Mouse (Mus musculus): ENCODE results near the gene Mical2.

GRCm38 (mm10) chr7:112376611-112377010 lies 151.0 kb downstream of the Mical2 start:
- TF ChIP-seq JUN (IDR thresholded peaks at IDR 0.05; ENCODE audit: insufficient read depth, low read depth, low read length) (no peak), CTCF (conservative IDR thresholded peaks at IDR 0.05 in 1 of 2, IDR thresholded peaks at IDR 0.05 in 1 of 2; ENCODE audit: low read depth in 2 of 2, low read length in 2 of 2) (no peak), ZNF384 (IDR thresholded peaks at IDR 0.05; ENCODE audit: low read depth, low read length) (no peak), POLR2A (IDR thresholded peaks at IDR 0.05; ENCODE audit: low read depth, low read length) (no peak)

All from CH12.LX (cell line).